Mouse (Mus musculus): ENCODE data around the gene Tmem8. TPM values are rescaled to one million over a fixed set of nuclear protein-coding genes. Genes with fewer than 3 reads are reported as not detected.

Tmem8 gene
- polyA plus RNA-seq, 1 experiment from 2014 or later, result 1.9 TPM

DNA sequence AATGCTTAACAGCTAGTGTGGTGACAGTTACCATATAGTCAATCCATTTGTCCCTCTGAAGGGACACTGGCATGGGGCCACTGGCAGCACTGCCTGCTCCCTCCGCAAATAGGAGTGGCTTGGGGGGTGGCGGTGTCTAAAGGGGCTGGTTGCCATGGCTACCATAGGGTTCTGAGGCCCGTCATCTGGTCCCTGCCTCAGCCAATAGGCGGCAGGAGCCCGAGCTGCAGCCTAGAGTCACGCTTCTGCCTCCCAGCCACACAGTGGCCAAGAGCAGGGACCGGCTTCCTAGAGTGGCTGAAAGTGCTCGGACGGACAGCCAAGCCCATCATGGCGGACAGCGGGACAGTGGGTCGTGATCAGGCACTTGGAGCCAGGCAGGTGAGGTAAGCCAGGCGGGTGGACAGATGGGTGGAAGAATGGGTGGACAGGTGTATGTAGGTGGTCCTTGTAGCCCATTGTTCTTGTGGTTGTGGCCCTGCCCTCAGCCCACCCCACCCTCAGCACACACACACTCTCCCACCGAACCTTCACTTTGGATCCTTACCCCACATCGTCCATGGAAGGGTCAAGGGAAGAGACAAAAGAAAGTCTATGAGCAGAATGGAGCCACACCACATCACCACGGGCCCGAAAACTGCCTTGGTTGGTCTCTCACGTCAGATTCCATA, 18.1 kb downstream of the Tmem8 start:
- peaks cover 52% of the 10 kb centered on the region for H3K36me3 ChIP-seq (ENCODE audit: control insufficient read depth, insufficient read depth, low read length)
- DNase-seq (ENCODE audit: low spot score), result peak; percentile 54
- peak overlapping the region; percentile 64; the same call in 1 of the 2 replicates for H3K27ac ChIP-seq (ENCODE audit: low read depth, low read length)

DNA sequence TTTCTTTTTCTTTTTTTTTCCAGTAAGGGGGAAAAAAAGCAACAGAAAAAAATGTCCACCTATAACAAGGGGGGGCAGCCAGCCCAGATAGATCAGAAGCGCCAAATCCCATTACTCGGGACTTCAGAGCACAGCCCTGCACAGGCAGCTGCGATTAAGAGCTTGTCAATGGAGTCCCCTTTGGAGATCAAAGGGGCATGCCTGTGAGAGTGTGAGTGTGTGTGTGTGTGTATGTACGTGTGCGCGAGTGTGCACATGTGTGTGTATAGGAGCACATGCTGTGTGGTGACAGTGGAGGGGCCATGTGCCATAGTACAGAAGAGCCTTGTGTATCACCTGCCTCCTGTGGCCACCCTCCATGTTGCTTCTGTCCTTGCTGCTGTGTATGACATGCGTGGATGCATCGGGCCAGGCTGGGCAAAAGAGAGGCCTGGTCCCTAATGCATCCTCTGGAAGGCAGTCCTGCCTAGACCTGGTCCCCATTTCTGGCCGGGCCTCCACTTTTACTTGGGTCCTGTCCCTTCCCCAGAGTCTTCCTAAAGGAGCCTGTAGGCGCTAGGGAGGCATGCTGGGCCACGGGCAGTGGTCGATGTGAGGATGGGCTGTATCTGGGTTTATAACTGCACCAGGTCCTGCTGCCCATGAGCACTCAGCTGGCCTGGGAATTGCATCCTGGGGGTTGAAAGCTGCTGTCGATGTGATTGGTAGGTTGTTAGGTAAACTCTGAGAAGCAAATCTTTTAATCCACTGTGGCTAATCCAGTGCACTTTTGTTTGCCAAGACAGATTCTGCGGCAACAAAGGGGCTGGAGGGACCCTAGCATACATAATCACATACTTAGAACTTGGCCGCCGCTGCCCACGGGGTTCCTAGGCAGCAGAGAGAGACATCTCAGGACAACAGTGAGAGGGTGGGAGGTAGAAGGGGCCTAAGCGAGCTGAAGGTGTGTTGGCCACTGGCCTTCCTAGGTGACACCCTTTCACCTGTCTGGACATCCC, 19.1 kb downstream of the Tmem8 start:
- peak; percentile 33 for ATAC-seq
- 71% methylated on average over 18 of the region's 18 CpGs for WGBS
- peak; percentile 35 for DNase-seq (ENCODE audit: low spot score)
- H3K36me3 ChIP-seq (ENCODE audit: control insufficient read depth, insufficient read depth, low read length), result peaks cover 42% of the 10 kb centered on the region
- H3K27ac ChIP-seq (ENCODE audit: low read depth, low read length), result peak overlapping the region; percentile 21; the same call in 1 of the 2 replicates
- H3K9ac ChIP-seq (ENCODE audit: low read length), result peak overlapping the region; percentile 41; the same call in 1 of the 2 replicates
- peak overlapping the region; percentile 20; the same call in 1 of the 2 replicates for H3K4me2 ChIP-seq (ENCODE audit: low read length)
- H3K4me1 ChIP-seq (ENCODE audit: control insufficient read depth, insufficient read depth, low read length), result no peaks in the 10 kb centered on the region
- peak overlapping the region; percentile 8 for H3K4me3 ChIP-seq (ENCODE audit: low read depth, low read length)
- no peaks in the 10 kb centered on the region for H3K9me3 ChIP-seq (replicated peaks; ENCODE audit: control insufficient read depth, low read length)
- H3K27me3 ChIP-seq (replicated peaks; ENCODE audit: control insufficient read depth, insufficient read depth, low read length), result no peaks in the 10 kb centered on the region

More for the DNA sequence above, 18.1 kb downstream of the Tmem8 start:
- Histone ChIP-seq H3K4me1 (ENCODE audit: control insufficient read depth, insufficient read depth, low read length) (no peaks in the 10 kb centered on the region), H3K9me3 (replicated peaks; ENCODE audit: control insufficient read depth, low read length) (no peaks in the 10 kb centered on the region), H3K27me3 (replicated peaks; ENCODE audit: control insufficient read depth, insufficient read depth, low read length) (no peaks in the 10 kb centered on the region), H3K4me3 (ENCODE audit: low read depth, low read length) (peak overlapping the region; percentile 8), H3K4me2 (ENCODE audit: low read length) (0 out of 2 replicates have a peak overlapping the region, but pooled peaks have one; percentile 12), H3K9ac (ENCODE audit: low read length) (0 out of 2 replicates have a peak overlapping the region, but pooled peaks have one; percentile 21)
- ATAC-seq, result peak; percentile 70; the same call in 1 of the 2 replicates
- WGBS, result 75% methylated on average over 18 of the region's 18 CpGs

DNA sequence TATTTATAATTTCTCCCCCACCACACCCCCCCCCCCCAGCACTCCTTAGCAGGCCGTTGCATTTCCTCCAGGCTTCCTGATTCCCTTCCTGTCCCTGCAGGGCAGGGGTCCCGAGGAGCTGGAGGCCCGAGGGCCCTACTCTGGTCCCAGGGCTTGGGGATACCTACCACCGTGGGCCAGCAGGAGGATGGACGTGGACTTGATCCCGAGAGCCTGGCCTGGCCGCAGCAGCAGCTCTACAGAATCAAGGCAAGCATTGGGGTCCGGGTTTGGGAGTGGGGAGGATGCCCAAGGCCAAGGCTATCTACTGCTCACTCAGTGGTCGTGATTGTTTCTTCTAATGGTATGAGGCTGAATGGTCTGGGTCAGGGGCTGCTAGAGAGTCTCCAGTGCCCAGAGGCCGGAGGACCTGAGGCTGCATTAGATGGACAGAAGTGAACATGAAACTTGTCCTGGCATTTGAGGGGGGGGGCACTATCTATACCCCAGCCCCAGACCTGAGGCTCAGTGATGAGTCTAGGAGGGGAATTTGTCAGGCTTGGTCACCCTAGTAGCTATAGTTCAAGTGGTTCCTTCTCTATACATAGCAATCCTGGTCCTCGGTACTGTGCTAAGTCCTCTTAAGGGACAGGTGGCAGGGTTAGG, 24.1 kb downstream of the Tmem8 start:
- WGBS, result 95% methylated on average over 11 of the region's 11 CpGs
- ATAC-seq, result no peak

GRCm38 (mm10) chr17:26137751-26138130, 24.6 kb downstream of the Tmem8 start:
- 70% methylated on average over 2 of the region's 2 CpGs for WGBS
- Histone ChIP-seq H3K4me1 (ENCODE audit: control insufficient read depth, insufficient read depth, low read length) (peaks cover 14% of the 10 kb centered on the region), H3K4me2 (ENCODE audit: low read length) (peak overlapping the region; percentile 75), H3K9me3 (replicated peaks; ENCODE audit: control insufficient read depth, low read length) (no peaks in the 10 kb centered on the region), H3K27me3 (replicated peaks; ENCODE audit: control insufficient read depth, insufficient read depth, low read length) (no peaks in the 10 kb centered on the region), H3K9ac (ENCODE audit: low read length) (peak overlapping the region; percentile 93), H3K27ac (ENCODE audit: low read depth, low read length) (peak overlapping the region; percentile 96), H3K4me3 (ENCODE audit: low read depth, low read length) (peak overlapping the region; percentile 86), H3K36me3 (ENCODE audit: control insufficient read depth, insufficient read depth, low read length) (peaks cover 3% of the 10 kb centered on the region)
- ATAC-seq, result no peak; the same call in 1 of the 2 replicates
- no peak for DNase-seq (ENCODE audit: low spot score)

More for the DNA sequence above, 24.1 kb downstream of the Tmem8 start:
- Histone ChIP-seq H3K4me2 (ENCODE audit: low read length) (no peak overlapping the region), H3K9ac (ENCODE audit: low read length) (no peak overlapping the region), H3K27me3 (replicated peaks; ENCODE audit: control insufficient read depth, insufficient read depth, low read length) (no peaks in the 10 kb centered on the region), H3K36me3 (ENCODE audit: control insufficient read depth, insufficient read depth, low read length) (no peaks in the 10 kb centered on the region), H3K27ac (ENCODE audit: low read depth, low read length) (no peak overlapping the region), H3K4me1 (ENCODE audit: control insufficient read depth, insufficient read depth, low read length) (peaks cover 14% of the 10 kb centered on the region), H3K4me3 (ENCODE audit: low read depth, low read length) (no peak overlapping the region), H3K9me3 (replicated peaks; ENCODE audit: control insufficient read depth, low read length) (no peaks in the 10 kb centered on the region)
- no peak for DNase-seq (ENCODE audit: low spot score)

- peak; percentile 98 for DNase-seq (ENCODE audit: low spot score)
- no peaks in the 10 kb centered on the region for H3K27me3 ChIP-seq (replicated peaks; ENCODE audit: control insufficient read depth, insufficient read depth, low read length)
- peaks cover 14% of the 10 kb centered on the region for H3K4me1 ChIP-seq (ENCODE audit: control insufficient read depth, insufficient read depth, low read length)
- H3K9ac ChIP-seq (ENCODE audit: low read length), result peak within 1 kb of the TSS; percentile 93
- H3K4me3 ChIP-seq (ENCODE audit: low read depth, low read length), result peak within 1 kb of the TSS; percentile 86
- peak; percentile 97 for ATAC-seq
- peaks cover 9% of the 10 kb centered on the region for H3K36me3 ChIP-seq (ENCODE audit: control insufficient read depth, insufficient read depth, low read length)
- WGBS, result under 1% methylated on average over 42 of the region's 42 CpGs
- H3K9me3 ChIP-seq (replicated peaks; ENCODE audit: control insufficient read depth, low read length), result no peaks in the 10 kb centered on the region
- H3K4me2 ChIP-seq (ENCODE audit: low read length), result peak within 1 kb of the TSS; percentile 75
- H3K27ac ChIP-seq (ENCODE audit: low read depth, low read length), result peak within 1 kb of the TSS; percentile 96
These were observed 25.2 kb downstream of the Tmem8 start, which contains the start of gene Axin1 for GRCm38 (mm10) chr17:26138239-26138836. TSS of gene Axin1 (plus strand) at chr17:26138688.

GRCm38 (mm10) chr17:26138901-26139381, 25.8 kb downstream of the Tmem8 start:
- peak overlapping the region; percentile 93 for H3K9ac ChIP-seq (ENCODE audit: low read length)
- H3K9me3 ChIP-seq (replicated peaks; ENCODE audit: control insufficient read depth, low read length), result no peaks in the 10 kb centered on the region
- peak; percentile 74 for ATAC-seq
- 1% methylated on average over 56 of the region's 58 CpGs for WGBS
- peaks cover 15% of the 10 kb centered on the region for H3K36me3 ChIP-seq (ENCODE audit: control insufficient read depth, insufficient read depth, low read length)
- peaks cover 14% of the 10 kb centered on the region for H3K4me1 ChIP-seq (ENCODE audit: control insufficient read depth, insufficient read depth, low read length)
- no peaks in the 10 kb centered on the region for H3K27me3 ChIP-seq (replicated peaks; ENCODE audit: control insufficient read depth, insufficient read depth, low read length)
- DNase-seq (ENCODE audit: low spot score), result peak; percentile 64
- H3K4me2 ChIP-seq (ENCODE audit: low read length), result peak overlapping the region; percentile 75
- H3K4me3 ChIP-seq (ENCODE audit: low read depth, low read length), result peak overlapping the region; percentile 86
- H3K27ac ChIP-seq (ENCODE audit: low read depth, low read length), result peak overlapping the region; percentile 96

DNA sequence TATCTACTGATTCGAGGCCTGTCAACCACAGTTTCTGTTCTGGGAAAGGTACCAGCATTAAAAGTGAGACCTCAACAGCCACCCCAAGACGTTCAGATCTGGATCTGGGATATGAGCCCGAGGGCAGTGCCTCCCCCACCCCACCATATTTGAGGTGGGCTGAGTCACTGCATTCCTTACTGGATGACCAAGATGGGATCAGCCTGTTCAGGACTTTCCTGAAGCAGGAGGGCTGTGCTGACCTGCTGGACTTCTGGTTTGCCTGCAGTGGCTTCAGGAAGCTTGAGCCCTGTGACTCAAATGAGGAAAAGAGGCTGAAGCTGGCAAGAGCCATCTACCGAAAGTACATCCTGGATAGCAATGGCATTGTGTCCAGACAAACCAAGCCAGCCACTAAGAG, 29.7 kb downstream of the Tmem8 start:
- H3K4me3 ChIP-seq (ENCODE audit: low read depth, low read length), result no peak overlapping the region
- no peak overlapping the region for H3K9ac ChIP-seq (ENCODE audit: low read length)
- H3K27me3 ChIP-seq (replicated peaks; ENCODE audit: control insufficient read depth, insufficient read depth, low read length), result no peaks in the 10 kb centered on the region
- 88% methylated on average over 4 of the region's 4 CpGs for WGBS
- ATAC-seq, result no peak
- H3K27ac ChIP-seq (ENCODE audit: low read depth, low read length), result no peak overlapping the region
- H3K4me2 ChIP-seq (ENCODE audit: low read length), result no peak overlapping the region
- H3K9me3 ChIP-seq (replicated peaks; ENCODE audit: control insufficient read depth, low read length), result no peaks in the 10 kb centered on the region
- DNase-seq (ENCODE audit: low spot score), result no peak
- H3K36me3 ChIP-seq (ENCODE audit: control insufficient read depth, insufficient read depth, low read length), result peaks cover 34% of the 10 kb centered on the region
- H3K4me1 ChIP-seq (ENCODE audit: control insufficient read depth, insufficient read depth, low read length), result peaks cover 14% of the 10 kb centered on the region

DNA sequence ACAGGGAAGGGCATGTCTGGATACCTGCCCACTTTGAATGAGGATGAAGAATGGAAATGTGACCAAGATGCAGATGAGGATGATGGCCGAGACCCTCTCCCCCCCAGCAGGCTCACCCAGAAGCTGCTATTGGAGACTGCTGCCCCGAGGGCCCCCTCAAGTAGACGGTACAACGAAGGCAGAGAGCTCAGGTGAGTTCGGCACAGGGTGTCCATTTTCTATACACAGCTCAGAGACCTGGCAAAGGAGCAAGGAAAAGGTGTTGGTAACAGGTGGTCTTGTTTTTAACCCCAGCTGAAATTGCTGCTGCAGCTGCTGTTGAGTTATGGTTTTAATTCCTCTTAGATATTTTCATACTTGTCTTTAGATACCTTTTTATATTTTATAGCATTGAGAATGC, 30.3 kb downstream of the Tmem8 start:
- H3K27me3 ChIP-seq (replicated peaks; ENCODE audit: control insufficient read depth, insufficient read depth, low read length), result no peaks in the 10 kb centered on the region
- peaks cover 14% of the 10 kb centered on the region for H3K4me1 ChIP-seq (ENCODE audit: control insufficient read depth, insufficient read depth, low read length)
- peaks cover 39% of the 10 kb centered on the region for H3K36me3 ChIP-seq (ENCODE audit: control insufficient read depth, insufficient read depth, low read length)
- no peak overlapping the region for H3K4me3 ChIP-seq (ENCODE audit: low read depth, low read length)
- DNase-seq (ENCODE audit: low spot score) (no peak), ATAC-seq (no peak)
- WGBS, result 98% methylated on average over 5 of the region's 5 CpGs
- no peaks in the 10 kb centered on the region for H3K9me3 ChIP-seq (replicated peaks; ENCODE audit: control insufficient read depth, low read length)
- H3K4me2 ChIP-seq (ENCODE audit: low read length), result no peak overlapping the region
- no peak overlapping the region for H3K27ac ChIP-seq (ENCODE audit: low read depth, low read length)
- no peak overlapping the region for H3K9ac ChIP-seq (ENCODE audit: low read length)

Measured in forebrain, embryonic 14.5 days (tissue).